Mouse (Mus musculus): ENCODE results near the gene Sap30l.

DNA sequence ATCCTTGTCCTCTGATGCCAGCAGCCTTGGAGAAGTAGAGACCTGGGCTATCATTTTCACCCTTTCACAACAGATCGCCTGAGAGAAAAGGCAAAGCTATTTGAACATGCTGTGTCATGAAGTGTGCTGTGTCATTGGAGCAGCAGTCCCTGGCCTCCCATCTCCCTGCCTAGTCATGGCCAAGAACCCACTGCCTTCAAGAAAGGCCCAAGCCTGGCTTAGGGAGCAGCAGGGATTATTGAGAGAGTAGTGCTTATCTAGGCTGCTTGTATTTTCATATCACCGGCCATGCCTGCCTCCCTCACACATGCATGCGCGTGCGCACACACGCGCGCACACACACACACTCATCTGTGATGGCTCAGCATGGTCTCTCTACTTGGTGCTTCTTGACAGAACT is 10.8 kb downstream of the Sap30l start:
- TF ChIP-seq CTCF (IDR thresholded peaks at IDR 0.05; ENCODE audit: extremely low read depth, insufficient read depth, insufficient read length, insufficient replicate concordance) (no peak), POLR2A (IDR thresholded peaks at IDR 0.05; ENCODE audit: low read depth, low read length) (no peak)
